Mouse (Mus musculus) embryonic fibroblast, embryonic 13.5 days (primary cell): Measurements from ENCODE around the gene Dnaaf5.

Experiments
- CTCF ChIP-seq: IDR thresholded peaks from 2 replicates; pipeline ENCODE4 v1.5.1; 2011; ENCODE audit warnings: mild to moderate bottlenecking, control low read depth, low read length, moderate library complexity, borderline replicate concordance; ENCODE audit not compliant: insufficient read depth
- POLR2A ChIP-seq: IDR thresholded peaks from 2 replicates; pipeline ENCODE4 v1.6.1; 2011; ENCODE audit warnings: low read depth, mild to moderate bottlenecking, control low read depth, low read length, moderate library complexity

- TF ChIP-seq POLR2A = no peak
- no peak for TF ChIP-seq CTCF
These were observed 56.5 kb downstream of the Dnaaf5 start for GRCm38 (mm10) chr5:139206525-139206924.
